Mouse (Mus musculus): ENCODE results near the gene Fbxo30.
"Not testable (repeated sequence)": the region's sequence is repeated elsewhere in the genome, so short reads cannot be mapped to it uniquely, and the experiment has no call there.

The Fbxo30 gene

GRCm38 (mm10) chr10:11280578-11281463 is at the start of gene Fbxo30:
Fbxo30 (plus strand) TSS chr10:11281330.
- peak; percentile 78 for DNase-seq (ENCODE audit: low spot score)

- DNase-seq (ENCODE audit: low spot score): no peak
These were observed 47.9 kb upstream of the Fbxo30 start for GRCm38 (mm10) chr10:11233208-11233607.

- DNase-seq (ENCODE audit: low spot score): not testable (repeated sequence)
These were observed 38.1 kb upstream of the Fbxo30 start for GRCm38 (mm10) chr10:11242988-11243387.

- DNase-seq (ENCODE audit: low spot score): no peak
These were observed 32.9 kb upstream of the Fbxo30 start for GRCm38 (mm10) chr10:11248210-11248609.

GRCm38 (mm10) chr10:11250247-11250997 is 30.7 kb upstream of the Fbxo30 start:
- no peak for DNase-seq (ENCODE audit: low spot score)

- not testable (repeated sequence) for DNase-seq (ENCODE audit: low spot score)
These were observed 27.5 kb upstream of the Fbxo30 start for GRCm38 (mm10) chr10:11253581-11253980.

- no peak for DNase-seq (ENCODE audit: low spot score)
These were observed 21.0 kb upstream of the Fbxo30 start for GRCm38 (mm10) chr10:11260119-11260518.

GRCm38 (mm10) chr10:11262292-11262691 is 18.8 kb upstream of the Fbxo30 start:
- not testable (repeated sequence) for DNase-seq (ENCODE audit: low spot score)

GRCm38 (mm10) chr10:11263795-11264194 is 17.3 kb upstream of the Fbxo30 start:
- DNase-seq (ENCODE audit: low spot score): not testable (repeated sequence)

- DNase-seq (ENCODE audit: low spot score): no peak
These were observed 12.0 kb upstream of the Fbxo30 start for GRCm38 (mm10) chr10:11269165-11269564.

GRCm38 (mm10) chr10:11274431-11274830 is 6.7 kb upstream of the Fbxo30 start:
- no peak for DNase-seq (ENCODE audit: low spot score)

GRCm38 (mm10) chr10:11280235-11280577 is 924 bp upstream of the Fbxo30 start:
- no peak for DNase-seq (ENCODE audit: low spot score)

GRCm38 (mm10) chr10:11281498-11282305 is 572 bp downstream of the Fbxo30 start:
- peak; percentile 34 for DNase-seq (ENCODE audit: low spot score)

GRCm38 (mm10) chr10:11282306-11282631 is 1.1 kb downstream of the Fbxo30 start:
- peak; percentile 60 for DNase-seq (ENCODE audit: low spot score)

- no peak for DNase-seq (ENCODE audit: low spot score)
These were observed 17.3 kb downstream of the Fbxo30 start for GRCm38 (mm10) chr10:11298418-11298817.

- no peak for DNase-seq (ENCODE audit: low spot score)
These were observed 24.4 kb downstream of the Fbxo30 start for GRCm38 (mm10) chr10:11305365-11306053.

GRCm38 (mm10) chr10:11306054-11306367 is 24.9 kb downstream of the Fbxo30 start:
- no peak for DNase-seq (ENCODE audit: low spot score)

- no peak for DNase-seq (ENCODE audit: low spot score)
These were observed 28.7 kb downstream of the Fbxo30 start for GRCm38 (mm10) chr10:11309866-11310265.

GRCm38 (mm10) chr10:11310481-11310880 is 29.4 kb downstream of the Fbxo30 start:
- no peak for DNase-seq (ENCODE audit: low spot score)

GRCm38 (mm10) chr10:11317856-11318454 is 36.8 kb downstream of the Fbxo30 start:
- DNase-seq (ENCODE audit: low spot score): not testable (repeated sequence)

- DNase-seq (ENCODE audit: low spot score): no peak
These were observed 38.4 kb downstream of the Fbxo30 start for GRCm38 (mm10) chr10:11319446-11319970.
